Mouse (Mus musculus) forebrain, embryonic 12.5 days (tissue): ENCODE measurements around the gene Klhdc3. TPM values are rescaled to one million over a fixed set of nuclear protein-coding genes. Genes with fewer than 3 reads are reported as not detected.
A peak's percentile ranks its signal among the peaks of the same experiment; 100 is the strongest.

ENCODE experiments used
- ATAC-seq: fragments of 200-750 bp; cut with Nextera tagmentation; 2 replicates; pipeline ENCODE4 v1.8.0; 2017; ENCODE audit warnings: moderate TSS enrichment; ENCODE audit not compliant: low FRiP score
- H3K27ac ChIP-seq: fragments of 300-500 bp; sonication (generic); 2 replicates; pipeline ENCODE4 v1.5.1; 2016; ENCODE audit warnings: mild to moderate bottlenecking
- H3K27me3 ChIP-seq: fragments of 300-500 bp; sonication (generic); 2 replicates; pipeline ENCODE4 v1.6.1; 2016; ENCODE audit warnings: mild to moderate bottlenecking
- H3K36me3 ChIP-seq: fragments of 300-500 bp; sonication (generic); replicated peaks from 2 replicates; pipeline ENCODE4 v1.6.1; 2016; ENCODE audit warnings: mild to moderate bottlenecking
- H3K4me1 ChIP-seq: fragments of 300-500 bp; sonication (generic); 2 replicates; pipeline ENCODE4 v1.6.1; 2016
- H3K4me2 ChIP-seq: fragments of 300-500 bp; sonication (generic); 2 replicates; pipeline ENCODE4 v1.6.1; 2016; ENCODE audit warnings: mild to moderate bottlenecking, moderate library complexity
- H3K4me3 ChIP-seq: fragments of 300-500 bp; sonication (generic); replicated peaks from 2 replicates; pipeline ENCODE4 v1.5.1; 2016; ENCODE audit warnings: mild to moderate bottlenecking
- H3K9ac ChIP-seq: fragments of 300-500 bp; sonication (generic); 2 replicates; pipeline ENCODE4 v1.6.1; 2016; ENCODE audit warnings: mild to moderate bottlenecking
- H3K9me3 ChIP-seq: fragments of 300-500 bp; sonication (generic); 2 replicates; pipeline ENCODE4 v1.6.1; 2016
- WGBS: fragments of 180-500 bp; shearing (Covaris S2); methylation state at CpG from one replicate; pipeline ENCODE4 v1.1.7; 2016; 5-methylcytosine and 5-hydroxymethylcytosine counted together
- polyA plus RNA-seq: library from polyadenylated mRNA; unstranded; fragments of >200 nt; fragmentation: Nextera tagmentation; extraction: Ambion mirVana; gene quantifications from 2 replicates; pipeline ENCODE4 v1.2.1, GENCODE M21; 2016

The Klhdc3 gene
- polyA plus RNA-seq, 1 experiment from 2014 or later: 131 TPM

GRCm38 (mm10) chr17:46699245-46699644 lies 18.5 kb upstream of the Klhdc3 start:
- peaks cover 31% of the 10 kb centered on the region for H3K4me1 ChIP-seq
- no peak overlapping the region for H3K4me3 ChIP-seq
- peaks cover 37% of the 10 kb centered on the region for H3K36me3 ChIP-seq
- ATAC-seq: no peak
- no peak overlapping the region for H3K27ac ChIP-seq
- H3K9me3 ChIP-seq: no peaks in the 10 kb centered on the region
- no peak overlapping the region for H3K4me2 ChIP-seq
- H3K9ac ChIP-seq: no peak overlapping the region
- 83% methylated on average over 5 of the region's 5 CpGs for WGBS
- no peaks in the 10 kb centered on the region for H3K27me3 ChIP-seq

- no peak overlapping the region for H3K9ac ChIP-seq
- 88% methylated on average over 6 of the region's 6 CpGs for WGBS
- no peak for ATAC-seq
- H3K4me1 ChIP-seq: peaks cover 24% of the 10 kb centered on the region
- no peak overlapping the region for H3K4me3 ChIP-seq
- H3K27ac ChIP-seq: no peak overlapping the region
- no peaks in the 10 kb centered on the region for H3K9me3 ChIP-seq
- H3K27me3 ChIP-seq: no peaks in the 10 kb centered on the region
- peaks cover 42% of the 10 kb centered on the region for H3K36me3 ChIP-seq
- H3K4me2 ChIP-seq: no peak overlapping the region
Observed at GRCm38 (mm10) chr17:46698515-46698914, 17.8 kb upstream of the Klhdc3 start.

- peaks cover 43% of the 10 kb centered on the region for H3K36me3 ChIP-seq
- H3K27me3 ChIP-seq: no peaks in the 10 kb centered on the region
- H3K9me3 ChIP-seq: no peaks in the 10 kb centered on the region
- H3K27ac ChIP-seq: no peak overlapping the region
- no peak overlapping the region for H3K9ac ChIP-seq
- ATAC-seq: no peak
- no peak overlapping the region for H3K4me2 ChIP-seq
- H3K4me1 ChIP-seq: no peaks in the 10 kb centered on the region
- WGBS: 78% methylated on average over 1 of the region's 1 CpGs
- no peak overlapping the region for H3K4me3 ChIP-seq
Observed at GRCm38 (mm10) chr17:46694517-46695063, 13.9 kb upstream of the Klhdc3 start.

GRCm38 (mm10) chr17:46691390-46691789 lies 10.7 kb upstream of the Klhdc3 start:
- H3K4me1 ChIP-seq: no peaks in the 10 kb centered on the region
- no peaks in the 10 kb centered on the region for H3K27me3 ChIP-seq
- no peak overlapping the region for H3K4me3 ChIP-seq
- no peak overlapping the region for H3K4me2 ChIP-seq
- H3K27ac ChIP-seq: no peak overlapping the region
- no peak for ATAC-seq
- no peak overlapping the region for H3K9ac ChIP-seq
- no peaks in the 10 kb centered on the region for H3K9me3 ChIP-seq
- WGBS: 90% methylated on average over 2 of the region's 2 CpGs
- H3K36me3 ChIP-seq: peaks cover 33% of the 10 kb centered on the region

DNA sequence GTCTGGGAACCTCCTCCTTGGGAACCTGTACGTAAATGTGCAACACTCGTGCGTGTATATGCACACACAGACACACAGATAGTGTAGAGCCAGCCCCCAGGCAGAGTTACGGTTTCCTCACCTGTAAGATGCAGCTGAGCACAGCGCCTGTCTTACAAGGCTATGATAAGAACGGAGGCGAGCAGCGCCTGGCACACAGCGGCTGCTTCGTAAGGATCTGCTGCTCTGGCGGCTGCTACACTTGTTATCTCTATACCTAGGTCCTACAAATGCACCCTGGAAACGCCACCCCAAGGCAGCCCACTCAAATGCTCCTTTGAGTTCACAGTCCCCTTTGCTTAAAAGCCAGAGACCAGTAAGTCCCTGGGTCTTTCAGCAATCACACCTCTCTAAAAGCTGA lies 10.0 kb upstream of the Klhdc3 start:
- Histone ChIP-seq H3K9me3 (no peaks in the 10 kb centered on the region), H3K27me3 (no peaks in the 10 kb centered on the region), H3K36me3 (peaks cover 33% of the 10 kb centered on the region), H3K27ac (no peak overlapping the region), H3K9ac (no peak overlapping the region), H3K4me3 (no peak overlapping the region), H3K4me2 (no peak overlapping the region), H3K4me1 (no peaks in the 10 kb centered on the region)
- no peak for ATAC-seq
- WGBS: 94% methylated on average over 12 of the region's 12 CpGs

GRCm38 (mm10) chr17:46685913-46686312 lies 5.2 kb upstream of the Klhdc3 start:
- ATAC-seq: no peak

GRCm38 (mm10) chr17:46682654-46683389 lies 2.1 kb upstream of the Klhdc3 start:
- no peak overlapping the region for H3K4me3 ChIP-seq
- no peaks in the 10 kb centered on the region for H3K27me3 ChIP-seq
- H3K4me1 ChIP-seq: peaks cover 30% of the 10 kb centered on the region
- H3K4me2 ChIP-seq: no peak overlapping the region
- WGBS: 81% methylated on average over 16 of the region's 16 CpGs
- ATAC-seq: no peak
- no peak overlapping the region for H3K27ac ChIP-seq
- no peaks in the 10 kb centered on the region for H3K9me3 ChIP-seq
- peaks cover 51% of the 10 kb centered on the region for H3K36me3 ChIP-seq
- H3K9ac ChIP-seq: no peak overlapping the region

More at GRCm38 (mm10) chr17:46685913-46686312, 5.2 kb upstream of the Klhdc3 start:
- Histone ChIP-seq H3K4me3 (no peak overlapping the region), H3K27ac (no peak overlapping the region), H3K27me3 (no peaks in the 10 kb centered on the region), H3K4me2 (no peak overlapping the region), H3K36me3 (peaks cover 50% of the 10 kb centered on the region), H3K9me3 (no peaks in the 10 kb centered on the region), H3K9ac (no peak overlapping the region), H3K4me1 (peaks cover 9% of the 10 kb centered on the region)
- 94% methylated on average over 6 of the region's 6 CpGs for WGBS

- H3K4me1 ChIP-seq: peaks cover 32% of the 10 kb centered on the region
- H3K36me3 ChIP-seq: peaks cover 53% of the 10 kb centered on the region
- no peaks in the 10 kb centered on the region for H3K9me3 ChIP-seq
- peak overlapping the region; percentile 70; the same call in 1 of the 2 replicates for H3K27ac ChIP-seq
- H3K27me3 ChIP-seq: no peaks in the 10 kb centered on the region
- peak overlapping the region; percentile 50 for H3K9ac ChIP-seq
- H3K4me2 ChIP-seq: peak overlapping the region; percentile 76
- 28% methylated on average over 12 of the region's 12 CpGs for WGBS
- ATAC-seq: peak; percentile 1; the same call in 1 of the 2 replicates
- H3K4me3 ChIP-seq: peak overlapping the region; percentile 88
Observed at GRCm38 (mm10) chr17:46681466-46682118, 878 bp upstream of the Klhdc3 start.

DNA sequence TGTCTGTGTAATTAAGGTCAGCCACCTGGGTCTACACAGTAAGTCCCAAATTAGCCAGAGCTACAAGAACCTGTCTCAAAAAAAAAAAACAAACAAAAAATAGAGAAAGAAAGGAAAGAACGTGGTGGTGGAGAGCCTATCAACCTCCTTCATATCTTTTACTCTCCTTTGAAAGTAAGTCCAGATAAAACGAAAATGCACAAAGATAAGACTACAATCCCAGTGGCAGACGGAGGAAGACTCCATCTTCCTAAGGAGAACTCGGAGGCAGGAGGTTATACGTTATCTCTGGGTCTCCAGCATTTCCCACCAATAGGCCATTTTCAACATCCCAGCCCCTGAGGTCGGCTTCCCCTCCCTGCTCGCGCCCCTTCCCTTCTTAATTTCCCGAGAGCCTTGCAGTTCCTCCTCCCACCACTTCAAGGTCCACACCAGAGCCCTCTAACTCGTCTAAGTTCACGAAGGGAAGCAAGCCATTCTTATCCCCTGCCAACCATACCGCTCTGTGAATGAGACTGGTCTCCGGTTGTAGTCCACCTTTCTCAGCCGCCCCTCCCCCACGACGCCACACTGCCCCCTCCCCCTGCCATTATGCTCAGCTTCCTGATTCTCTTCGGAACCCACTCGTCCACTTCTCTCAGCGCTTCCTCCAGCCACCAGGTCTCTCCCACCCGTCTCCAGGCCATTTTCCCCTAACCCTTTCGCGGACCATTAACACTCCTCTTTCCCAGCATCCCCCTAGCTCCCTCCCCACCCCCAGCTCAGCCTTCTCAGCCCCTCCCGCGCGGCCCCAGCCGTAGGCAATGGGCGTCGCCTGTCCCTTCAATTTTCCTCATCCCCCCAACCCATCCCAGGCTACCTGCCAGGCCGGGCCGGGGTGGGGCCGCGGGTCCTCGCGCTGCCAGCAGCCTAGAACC lies 613 bp downstream of the Klhdc3 start:
- no peak; the same call in 1 of the 2 replicates for ATAC-seq
- H3K27ac ChIP-seq: peak overlapping the region; percentile 89
- no peaks in the 10 kb centered on the region for H3K27me3 ChIP-seq
- WGBS: under 1% methylated on average over 34 of the region's 34 CpGs
- peaks cover 52% of the 10 kb centered on the region for H3K36me3 ChIP-seq
- H3K4me2 ChIP-seq: peak overlapping the region; percentile 71
- peak overlapping the region; percentile 80 for H3K9ac ChIP-seq
- H3K4me1 ChIP-seq: peaks cover 32% of the 10 kb centered on the region
- H3K9me3 ChIP-seq: no peaks in the 10 kb centered on the region
- peak overlapping the region; percentile 88 for H3K4me3 ChIP-seq

- H3K36me3 ChIP-seq: peaks cover 45% of the 10 kb centered on the region
- H3K27me3 ChIP-seq: no peaks in the 10 kb centered on the region
- 71% methylated on average over 9 of the region's 9 CpGs for WGBS
- 0 out of 2 replicates have a peak overlapping the region, but pooled peaks have one; percentile 80 for H3K9ac ChIP-seq
- peak overlapping the region; percentile 71 for H3K4me2 ChIP-seq
- peaks cover 41% of the 10 kb centered on the region for H3K4me1 ChIP-seq
- no peak for ATAC-seq
- peak overlapping the region; percentile 88; the same call in 1 of the 2 replicates for H3K4me3 ChIP-seq
- no peak overlapping the region for H3K27ac ChIP-seq
- H3K9me3 ChIP-seq: no peaks in the 10 kb centered on the region
Observed at GRCm38 (mm10) chr17:46678911-46679310, 1.8 kb downstream of the Klhdc3 start.

DNA sequence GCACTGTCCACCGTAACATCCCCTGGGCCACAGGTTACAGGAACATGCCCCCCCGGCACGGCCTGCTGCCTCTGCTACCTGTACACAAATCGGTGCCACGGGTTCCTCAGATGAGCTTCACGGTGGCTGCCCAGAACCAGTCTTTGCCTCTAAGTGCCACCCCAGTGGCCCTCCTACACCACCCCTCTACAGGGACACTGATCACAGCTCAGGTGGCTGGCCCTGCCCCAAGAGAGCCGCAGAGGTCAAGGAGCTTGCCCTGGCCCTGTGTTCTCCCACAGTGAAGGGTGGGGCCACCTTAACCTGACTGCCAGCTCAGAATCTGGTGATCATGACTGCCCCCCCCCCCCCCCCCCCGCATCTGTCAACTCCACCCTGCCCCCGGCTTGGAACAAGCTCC lies 2.3 kb downstream of the Klhdc3 start, which contains the start of gene Mea1:
Gene Mea1 (plus strand): TSS at position 378 of the 400 bp plus-strand sequence.
- Histone ChIP-seq H3K36me3 (peaks cover 40% of the 10 kb centered on the region), H3K27ac (no peak within 1 kb of the TSS; the same call in 1 of the 2 replicates), H3K4me1 (peaks cover 45% of the 10 kb centered on the region), H3K4me2 (peak within 1 kb of the TSS; percentile 71), H3K9ac (peak within 1 kb of the TSS; percentile 80), H3K4me3 (peak within 1 kb of the TSS; percentile 88), H3K9me3 (no peaks in the 10 kb centered on the region), H3K27me3 (no peaks in the 10 kb centered on the region)
- no peak for ATAC-seq
- WGBS: 95% methylated on average over 7 of the region's 9 CpGs
